Mouse (Mus musculus) G1E (cell line): Measurements from ENCODE around the gene Atp9a. TPM values are rescaled to one million over a fixed set of nuclear protein-coding genes. Genes with fewer than 3 reads are reported as not detected.

Experiments used
- ATAC-seq: 2 replicates; pipeline ENCODE4 v1.8.0; 2016; ENCODE audit warnings: mild to moderate bottlenecking; ENCODE audit not compliant: insufficient number of reproducible peaks, poor library complexity, low FRiP score, severe bottlenecking; ENCODE audit errors: extremely low read depth
- DNase-seq: peaks from one replicate; pipeline ENCODE4 v3.0.0; 2012; ENCODE audit warnings: low spot score
- H3K27me3 ChIP-seq: 2 replicates; pipeline ENCODE4 v1.6.1; 2012; ENCODE audit warnings: mild to moderate bottlenecking, low read length, inconsistent platforms; ENCODE audit not compliant: insufficient read depth
- H3K36me3 ChIP-seq: replicated peaks from 2 replicates; pipeline ENCODE3; 2012; ENCODE audit warnings: mild to moderate bottlenecking, inconsistent platforms
- H3K4me1 ChIP-seq: 2 replicates; pipeline ENCODE4 v1.6.1; 2012; ENCODE audit warnings: low read depth, low read length, inconsistent platforms, mixed read lengths; ENCODE audit not compliant: insufficient read depth
- H3K4me3 ChIP-seq: 2 replicates; pipeline ENCODE4 v1.5.1; 2012; ENCODE audit warnings: low read depth, mild to moderate bottlenecking, inconsistent platforms, low read length, moderate library complexity, mixed read lengths
- H3K9me3 ChIP-seq: replicated peaks from 2 replicates; pipeline ENCODE4 v1.6.1; 2012; ENCODE audit warnings: inconsistent platforms
- CTCF ChIP-seq: IDR thresholded peaks from 2 replicates; pipeline ENCODE4 v1.5.1; 2012; ENCODE audit warnings: low read depth, low read length, inconsistent platforms, mixed read lengths
- GATA1 ChIP-seq: IDR thresholded peaks from 2 replicates; pipeline ENCODE4 v1.6.1; 2012; ENCODE audit warnings: borderline replicate concordance, low read length, inconsistent platforms, mixed read lengths
- GATA2 ChIP-seq: IDR thresholded peaks from 2 replicates; pipeline ENCODE4 v1.6.1; 2012; ENCODE audit warnings: low read depth, low read length, inconsistent platforms, borderline replicate concordance
- POLR2AphosphoS5 ChIP-seq: IDR thresholded peaks from 2 replicates; pipeline ENCODE4 v1.6.1; 2012; ENCODE audit warnings: low read depth, low read length, inconsistent platforms; ENCODE audit not compliant: insufficient replicate concordance
- TAL1 ChIP-seq: conservative IDR thresholded peaks from 2 replicates; pipeline ENCODE4 v1.6.1; 2012; ENCODE audit warnings: low read depth, low read length, inconsistent platforms, mixed read lengths
- polyA plus RNA-seq: library from polyadenylated mRNA; stranded (reverse); fragments of >175 nt; gene quantifications from 2 replicates; pipeline ENCODE4 v1.2.3, GENCODE M21; 2012
- total RNA-seq, 2 experiments: library from RNA; stranded (forward) in 1 of 2; stranded (reverse) in 1 of 2; fragments of 200-1000 nt in 1 of 2; fragments of >200 nt in 1 of 2; fragmentation: Nextera tagmentation in 1 of 2; gene quantifications; 2 replicates each; pipeline ENCODE4 v1.2.3; 2014 to 2017

The Atp9a gene
- total and polyA plus RNA-seq, 3 experiments = not detected

DNA sequence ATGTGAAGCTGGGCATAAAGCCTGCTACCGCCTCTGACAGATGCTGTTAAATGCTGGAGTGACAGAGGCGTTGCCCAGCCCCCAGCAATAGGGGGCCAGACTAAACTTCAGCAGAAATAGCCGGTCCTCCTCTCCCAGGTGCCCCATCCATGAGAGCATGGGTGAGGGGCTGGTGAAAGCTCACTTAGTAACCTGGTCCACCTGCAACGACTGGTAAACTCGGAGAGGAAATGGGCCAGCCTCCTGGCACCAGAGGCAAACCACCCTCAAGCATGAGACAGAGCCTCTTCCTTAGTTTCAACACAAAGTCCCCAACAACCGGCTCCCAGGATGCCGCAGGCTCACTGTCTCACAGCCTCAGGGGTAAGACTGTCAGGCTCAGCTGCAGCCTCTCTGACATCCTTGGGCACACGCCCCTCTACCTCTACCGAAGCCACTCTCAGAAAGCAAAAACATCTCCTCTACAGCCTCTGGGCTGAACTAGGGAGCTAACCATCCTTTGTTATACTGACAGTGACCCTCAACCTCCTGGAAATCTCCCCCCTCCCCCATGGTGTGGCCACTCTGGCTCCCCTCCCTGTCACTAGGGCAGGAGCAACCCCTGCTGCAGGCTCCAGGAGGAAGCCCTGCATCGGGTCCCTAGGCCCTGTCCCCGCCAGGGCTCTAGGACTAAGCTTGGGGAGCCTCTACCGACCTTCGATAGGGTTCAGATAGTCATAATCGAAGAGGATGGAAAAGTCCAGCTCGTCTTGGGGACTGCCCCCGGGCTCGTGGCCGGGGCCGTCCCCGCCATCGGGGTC is 152.6 kb downstream of the Atp9a start:
- Histone ChIP-seq H3K9me3 (peaks cover 88% of the 10 kb centered on the region), H3K4me3 (no peak overlapping the region), H3K27me3 (no peaks in the 10 kb centered on the region), H3K36me3 (no peaks in the 10 kb centered on the region), H3K4me1 (no peaks in the 10 kb centered on the region)
- TF ChIP-seq GATA2 = no peak
- no peak for TF ChIP-seq TAL1
- no peak for TF ChIP-seq CTCF
- ATAC-seq (no peak), DNase-seq (no peak)

- Histone ChIP-seq H3K36me3 (no peaks in the 10 kb centered on the region), H3K9me3 (peaks cover 91% of the 10 kb centered on the region), H3K4me3 (no peak overlapping the region), H3K27me3 (no peaks in the 10 kb centered on the region), H3K4me1 (no peaks in the 10 kb centered on the region)
- DNase-seq (no peak), ATAC-seq (no peak)
- TF ChIP-seq CTCF = no peak
- no peak for TF ChIP-seq TAL1
- no peak for TF ChIP-seq POLR2AphosphoS5
- TF ChIP-seq GATA2 = no peak
- TF ChIP-seq GATA1 = no peak
Observed at GRCm38 (mm10) chr2:168588591-168589367, 153.4 kb downstream of the Atp9a start.

GRCm38 (mm10) chr2:168587159-168587558 is 155.1 kb downstream of the Atp9a start:
- no peaks in the 10 kb centered on the region for H3K27me3 ChIP-seq
- no peak overlapping the region for H3K4me3 ChIP-seq
- no peaks in the 10 kb centered on the region for H3K36me3 ChIP-seq
- H3K9me3 ChIP-seq = peaks cover 90% of the 10 kb centered on the region
- H3K4me1 ChIP-seq = no peaks in the 10 kb centered on the region
- DNase-seq = no peak
- ATAC-seq = no peak
- TF ChIP-seq GATA2 = no peak
- TF ChIP-seq GATA1 = no peak
- no peak for TF ChIP-seq POLR2AphosphoS5

DNA sequence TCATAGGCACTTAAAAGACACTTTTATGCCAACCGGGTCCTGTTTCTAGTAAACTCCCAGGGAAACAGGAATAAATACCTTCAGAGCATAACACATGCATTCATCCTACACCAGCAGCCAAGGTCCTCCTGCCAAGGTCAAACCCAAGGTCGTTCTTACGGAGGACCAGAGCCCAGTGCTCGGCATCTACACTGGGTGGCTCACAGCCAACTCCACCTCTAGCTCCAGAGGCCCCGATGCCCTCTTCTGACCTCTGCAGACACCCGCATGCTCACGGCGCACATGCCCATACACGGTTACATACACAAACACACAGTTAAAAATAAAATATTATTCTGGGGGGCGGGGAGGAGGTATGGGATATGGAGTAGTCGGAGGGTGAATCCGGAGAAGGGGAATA is 155.7 kb downstream of the Atp9a start:
- no peaks in the 10 kb centered on the region for H3K36me3 ChIP-seq
- DNase-seq = no peak
- H3K9me3 ChIP-seq = peaks cover 90% of the 10 kb centered on the region
- H3K4me1 ChIP-seq = no peaks in the 10 kb centered on the region
- TF ChIP-seq CTCF (no peak), POLR2AphosphoS5 (no peak), GATA1 (no peak), GATA2 (no peak), TAL1 (no peak)
- no peaks in the 10 kb centered on the region for H3K27me3 ChIP-seq
- ATAC-seq = no peak
- H3K4me3 ChIP-seq = no peak overlapping the region

DNA sequence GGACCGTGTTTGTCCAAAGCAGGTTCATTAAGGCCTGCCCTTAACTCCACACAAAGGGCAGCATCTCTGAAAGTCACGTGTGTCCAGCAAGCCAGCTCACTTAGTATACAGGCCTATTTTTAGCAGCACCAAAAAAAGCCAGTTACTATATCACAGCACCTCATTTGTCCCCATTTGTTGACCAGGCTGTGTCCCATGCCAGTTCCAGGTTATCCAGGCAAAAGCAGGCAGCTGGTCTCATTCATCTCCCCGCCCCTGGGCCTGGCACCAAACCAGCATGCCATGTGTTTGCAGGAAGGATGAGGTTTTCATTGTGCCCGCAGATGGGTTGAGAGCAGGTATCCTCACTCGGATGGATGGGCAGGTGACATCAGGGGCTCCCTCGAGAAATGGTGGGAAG is 157.4 kb downstream of the Atp9a start:
- Histone ChIP-seq H3K4me1 (no peaks in the 10 kb centered on the region), H3K4me3 (no peak overlapping the region), H3K9me3 (peaks cover 90% of the 10 kb centered on the region), H3K36me3 (no peaks in the 10 kb centered on the region), H3K27me3 (no peaks in the 10 kb centered on the region)
- ATAC-seq (no peak), DNase-seq (no peak)
- TF ChIP-seq CTCF (no peak), POLR2AphosphoS5 (no peak), GATA1 (no peak), TAL1 (no peak), GATA2 (no peak)

Other genes with a start within 250 kb of the Atp9a start
- not detected in 2 replicates for gene Nfatc2, start 140.8 kb downstream of the Atp9a start, total RNA-seq (2014; fragmentation: Nextera tagmentation)
- gene Nfatc2, start 140.8 kb downstream of the Atp9a start, total RNA-seq (2017) = 0.17 and 0.27 TPM in 2 replicates
- not detected in 2 replicates for gene Nfatc2, start 140.8 kb downstream of the Atp9a start, polyA plus RNA-seq
- not detected in 2 replicates for gene Sall4, start 25.5 kb upstream of the Atp9a start, total RNA-seq (2014; fragmentation: Nextera tagmentation)
- 0.06 and 0.11 TPM in 2 replicates for gene Sall4, start 25.5 kb upstream of the Atp9a start, total RNA-seq (2017)
- gene Sall4, start 25.5 kb upstream of the Atp9a start, polyA plus RNA-seq = not detected in 2 replicates
- 65.2 and 66.2 TPM in 2 replicates for gene Zfp64, start 213.2 kb upstream of the Atp9a start, total RNA-seq (2014; fragmentation: Nextera tagmentation)
- gene Zfp64, start 213.2 kb upstream of the Atp9a start, total RNA-seq (2017) = 37.4 and 39.8 TPM in 2 replicates
- gene Zfp64, start 213.2 kb upstream of the Atp9a start, polyA plus RNA-seq = 98.5 and 110 TPM in 2 replicates